Mouse (Mus musculus) lung, embryonic 16.5 days (tissue): ENCODE data around the gene Appl2. TPM values are rescaled to one million over a fixed set of nuclear protein-coding genes. Genes with fewer than 3 reads are reported as not detected.

Experiments used
- ATAC-seq: fragments of 200-750 bp; cut with Nextera tagmentation; 2 replicates; pipeline ENCODE4 v1.8.0; 2017; ENCODE audit warnings: low read depth, mild to moderate bottlenecking, moderate library complexity
- H3K27ac ChIP-seq: fragments of 300-500 bp; sonication (generic); 2 replicates; pipeline ENCODE4 v1.5.1; 2014; ENCODE audit warnings: mild to moderate bottlenecking, control low read depth, low read length
- H3K27me3 ChIP-seq: fragments of 300-500 bp; sonication (generic); 2 replicates; pipeline ENCODE4 v1.6.1; 2014; ENCODE audit warnings: low read depth, low read length, mixed read lengths; ENCODE audit not compliant: control insufficient read depth, insufficient read depth
- H3K36me3 ChIP-seq: fragments of 300-500 bp; sonication (generic); 2 replicates; pipeline ENCODE4 v1.6.1; 2014; ENCODE audit warnings: low read length; ENCODE audit not compliant: control insufficient read depth, insufficient read depth
- H3K4me1 ChIP-seq: fragments of 300-500 bp; sonication (generic); replicated peaks from 2 replicates; pipeline ENCODE4 v1.6.1; 2014; ENCODE audit warnings: low read length, mixed read lengths; ENCODE audit not compliant: control insufficient read depth, insufficient read depth
- H3K4me2 ChIP-seq: fragments of 300-500 bp; sonication (generic); 2 replicates; pipeline ENCODE4 v1.6.1; 2014; ENCODE audit warnings: low read depth, low read length, control low read depth
- H3K4me3 ChIP-seq: fragments of 300-500 bp; sonication (generic); 2 replicates; pipeline ENCODE4 v1.5.1; 2014; ENCODE audit warnings: mild to moderate bottlenecking, low read length, control low read depth
- H3K9ac ChIP-seq: fragments of 300-500 bp; sonication (generic); 2 replicates; pipeline ENCODE4 v1.6.1; 2014; ENCODE audit warnings: low read length, control low read depth
- H3K9me3 ChIP-seq: fragments of 300-500 bp; sonication (generic); 2 replicates; pipeline ENCODE4 v1.6.1; 2016; ENCODE audit warnings: low read length; ENCODE audit not compliant: control insufficient read depth
- WGBS: fragments of 180-500 bp; shearing (Covaris S2); extraction: QIAGEN DNeasy Blood & Tissue Kit; methylation state at CpG from one replicate; pipeline ENCODE4 v1.1.7; 2014; 5-methylcytosine and 5-hydroxymethylcytosine counted together
- polyA plus RNA-seq: library from polyadenylated mRNA; unstranded; fragments of >200 nt; fragmentation: Nextera tagmentation; extraction: Ambion mirVana; gene quantifications from 2 replicates; pipeline ENCODE4 v1.2.1, GENCODE M21; 2015

Appl2 gene
- polyA plus RNA-seq, 1 experiment from 2014 or later = 55.6 TPM

- peaks cover 37% of the 10 kb centered on the region for H3K36me3 ChIP-seq
- no peak overlapping the region for H3K4me2 ChIP-seq
- no peaks in the 10 kb centered on the region for H3K27me3 ChIP-seq
- no peaks in the 10 kb centered on the region for H3K4me1 ChIP-seq
- H3K9me3 ChIP-seq = no peaks in the 10 kb centered on the region
- no peak for ATAC-seq
- no peak overlapping the region for H3K9ac ChIP-seq
- no peak overlapping the region for H3K4me3 ChIP-seq
- no peak overlapping the region for H3K27ac ChIP-seq
- 86% methylated on average over 3 of the region's 3 CpGs for WGBS
Measured at GRCm38 (mm10) chr10:83607111-83607510, 41.4 kb downstream of the Appl2 start.

- Histone ChIP-seq H3K36me3 (peaks cover 32% of the 10 kb centered on the region), H3K4me2 (no peak overlapping the region), H3K27ac (no peak overlapping the region), H3K27me3 (no peaks in the 10 kb centered on the region), H3K9me3 (no peaks in the 10 kb centered on the region), H3K9ac (no peak overlapping the region), H3K4me1 (no peaks in the 10 kb centered on the region), H3K4me3 (no peak overlapping the region)
- no peak for ATAC-seq
- WGBS = 77% methylated on average over 8 of the region's 8 CpGs
Measured at GRCm38 (mm10) chr10:83605637-83606183, 42.8 kb downstream of the Appl2 start.

- Histone ChIP-seq H3K9ac (no peak overlapping the region), H3K36me3 (peaks cover 31% of the 10 kb centered on the region), H3K4me2 (no peak overlapping the region), H3K27ac (no peak overlapping the region), H3K27me3 (no peaks in the 10 kb centered on the region), H3K4me3 (no peak overlapping the region), H3K4me1 (no peaks in the 10 kb centered on the region), H3K9me3 (no peaks in the 10 kb centered on the region)
- 87% methylated on average over 10 of the region's 10 CpGs for WGBS
- no peak for ATAC-seq
Measured at GRCm38 (mm10) chr10:83603956-83604564, 44.5 kb downstream of the Appl2 start.

GRCm38 (mm10) chr10:83600650-83601049, 47.9 kb downstream of the Appl2 start:
- Histone ChIP-seq H3K4me1 (no peaks in the 10 kb centered on the region), H3K27me3 (no peaks in the 10 kb centered on the region), H3K27ac (no peak overlapping the region), H3K9me3 (no peaks in the 10 kb centered on the region), H3K4me3 (no peak overlapping the region), H3K36me3 (peaks cover 31% of the 10 kb centered on the region), H3K4me2 (no peak overlapping the region), H3K9ac (no peak overlapping the region)
- 74% methylated on average over 11 of the region's 11 CpGs for WGBS
- ATAC-seq = no peak

- H3K27ac ChIP-seq = no peak overlapping the region
- no peak for ATAC-seq
- H3K4me1 ChIP-seq = no peaks in the 10 kb centered on the region
- H3K4me3 ChIP-seq = no peak overlapping the region
- H3K9me3 ChIP-seq = no peaks in the 10 kb centered on the region
- no peak overlapping the region for H3K4me2 ChIP-seq
- no peak overlapping the region for H3K9ac ChIP-seq
- H3K27me3 ChIP-seq = no peaks in the 10 kb centered on the region
- WGBS = 89% methylated on average over 5 of the region's 5 CpGs
- H3K36me3 ChIP-seq = peaks cover 42% of the 10 kb centered on the region
Measured at GRCm38 (mm10) chr10:83594526-83594925, 54.0 kb downstream of the Appl2 start.

GRCm38 (mm10) chr10:83592616-83593015, 55.9 kb downstream of the Appl2 start:
- no peak overlapping the region for H3K27ac ChIP-seq
- WGBS = 85% methylated on average over 7 of the region's 7 CpGs
- H3K4me3 ChIP-seq = no peak overlapping the region

GRCm38 (mm10) chr10:83590801-83591200, 57.7 kb downstream of the Appl2 start:
- 85% methylated on average over 6 of the region's 6 CpGs for WGBS
- H3K4me3 ChIP-seq = no peak overlapping the region

More at GRCm38 (mm10) chr10:83592616-83593015, 55.9 kb downstream of the Appl2 start:
- Histone ChIP-seq H3K9ac (no peak overlapping the region), H3K4me2 (no peak overlapping the region), H3K4me1 (no peaks in the 10 kb centered on the region), H3K27me3 (no peaks in the 10 kb centered on the region), H3K36me3 (peaks cover 47% of the 10 kb centered on the region), H3K9me3 (no peaks in the 10 kb centered on the region)
- no peak for ATAC-seq

GRCm38 (mm10) chr10:83565449-83566441, 82.8 kb downstream of the Appl2 start:
- Histone ChIP-seq H3K36me3 (peaks cover 29% of the 10 kb centered on the region), H3K27ac (no peak overlapping the region), H3K9me3 (no peaks in the 10 kb centered on the region), H3K4me1 (no peaks in the 10 kb centered on the region), H3K4me2 (no peak overlapping the region), H3K9ac (no peak overlapping the region), H3K27me3 (no peaks in the 10 kb centered on the region), H3K4me3 (no peak overlapping the region)
- ATAC-seq = no peak
- WGBS = 95% methylated on average over 7 of the region's 7 CpGs

More at GRCm38 (mm10) chr10:83590801-83591200, 57.7 kb downstream of the Appl2 start:
- H3K9me3 ChIP-seq = no peaks in the 10 kb centered on the region
- H3K4me2 ChIP-seq = no peak overlapping the region
- no peak for ATAC-seq
- H3K27me3 ChIP-seq = no peaks in the 10 kb centered on the region
- H3K4me1 ChIP-seq = no peaks in the 10 kb centered on the region
- peaks cover 54% of the 10 kb centered on the region for H3K36me3 ChIP-seq
- H3K27ac ChIP-seq = no peak overlapping the region
- no peak overlapping the region for H3K9ac ChIP-seq

GRCm38 (mm10) chr10:83563005-83563404, 85.5 kb downstream of the Appl2 start:
- ATAC-seq = no peak
- no peak overlapping the region for H3K4me2 ChIP-seq

More at GRCm38 (mm10) chr10:83563005-83563404, 85.5 kb downstream of the Appl2 start:
- Histone ChIP-seq H3K4me3 (no peak overlapping the region), H3K9me3 (no peaks in the 10 kb centered on the region), H3K4me1 (no peaks in the 10 kb centered on the region), H3K9ac (no peak overlapping the region), H3K36me3 (peaks cover 28% of the 10 kb centered on the region), H3K27me3 (no peaks in the 10 kb centered on the region), H3K27ac (no peak overlapping the region)
